Mouse (Mus musculus): ENCODE measurements around the gene Fgfr4. TPM values are rescaled to one million over a fixed set of nuclear protein-coding genes. Genes with fewer than 3 reads are reported as not detected.

Gene Fgfr4
- polyA plus RNA-seq, 1 experiment from 2014 or later, result 2.9 TPM

- no peak overlapping the region for H3K4me2 ChIP-seq (replicated peaks)
- no peaks in the 10 kb centered on the region for H3K9me3 ChIP-seq (replicated peaks)
- no peak for ATAC-seq (ENCODE audit: low FRiP score)
- no peak overlapping the region for H3K4me3 ChIP-seq
- H3K9ac ChIP-seq, result no peak overlapping the region
- H3K27me3 ChIP-seq, result no peaks in the 10 kb centered on the region
- H3K36me3 ChIP-seq, result no peaks in the 10 kb centered on the region
- H3K27ac ChIP-seq, result no peak overlapping the region
- peaks cover 2% of the 10 kb centered on the region; the same call in 1 of the 2 replicates for H3K4me1 ChIP-seq
- 89% methylated on average over 7 of the region's 11 CpGs for WGBS
Observed at GRCm38 (mm10) chr13:55204667-55205389, 52.4 kb downstream of the Fgfr4 start.

- Histone ChIP-seq H3K9me3 (replicated peaks) (no peaks in the 10 kb centered on the region), H3K9ac (no peak overlapping the region), H3K27ac (no peak overlapping the region), H3K27me3 (no peaks in the 10 kb centered on the region), H3K4me3 (no peak overlapping the region), H3K36me3 (no peaks in the 10 kb centered on the region), H3K4me2 (replicated peaks) (no peak overlapping the region), H3K4me1 (peaks cover 10% of the 10 kb centered on the region)
- no peak for ATAC-seq (ENCODE audit: low FRiP score)
- 92% methylated on average over 6 of the region's 6 CpGs for WGBS
Observed at GRCm38 (mm10) chr13:55205448-55206205, 53.2 kb downstream of the Fgfr4 start.

DNA sequence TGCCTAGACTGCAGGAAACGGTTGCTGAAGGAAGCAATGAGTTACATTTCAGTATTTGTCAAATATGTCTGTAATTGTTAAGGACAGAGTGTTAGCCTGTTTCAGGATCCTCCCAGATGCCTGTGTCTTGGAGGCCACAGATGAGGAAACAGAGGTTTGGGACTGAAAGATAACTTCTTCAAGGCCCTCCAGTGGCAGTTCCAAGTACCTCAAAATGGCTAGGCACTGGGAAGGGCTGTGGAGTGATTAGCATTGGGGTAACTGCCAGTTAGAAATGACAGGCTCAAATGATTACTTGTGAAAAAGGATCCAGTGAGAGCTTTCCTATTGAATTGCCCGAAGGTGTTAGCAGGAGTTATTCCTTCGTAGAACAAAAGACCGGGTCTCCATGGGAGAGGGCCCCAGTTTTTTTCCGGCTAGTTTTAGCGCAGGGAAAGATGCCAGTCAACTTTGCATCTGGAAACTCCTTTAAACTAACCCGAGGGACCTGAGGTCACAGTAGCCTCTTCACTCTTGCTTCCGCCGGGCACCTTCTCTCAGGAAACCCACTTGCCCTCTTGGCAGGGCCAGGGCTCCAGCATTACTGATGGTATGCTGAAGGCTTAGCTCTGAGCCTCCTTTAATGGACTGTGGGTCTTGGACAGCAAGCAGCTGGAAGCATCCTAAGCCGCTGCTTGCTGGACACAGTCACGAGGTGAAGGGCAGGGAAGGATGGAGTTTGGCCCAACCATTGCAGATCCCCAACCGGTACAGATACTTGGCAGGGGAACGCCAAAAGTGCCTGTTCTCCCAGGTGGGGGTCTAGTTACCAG is 56.6 kb downstream of the Fgfr4 start:
- H3K4me2 ChIP-seq (replicated peaks), result peak overlapping the region; percentile 80; the same call in 1 of the 2 replicates

GRCm38 (mm10) chr13:55209649-55210192 is 57.3 kb downstream of the Fgfr4 start, which contains the start of gene Nsd1:
Nsd1 (plus strand) TSS chr13:55209782.
- Histone ChIP-seq H3K36me3 (0 out of 2 replicates have a peak, but pooled peaks cover 11% of the 10 kb centered on the region), H3K9me3 (replicated peaks) (no peaks in the 10 kb centered on the region), H3K27ac (peak within 1 kb of the TSS; percentile 99), H3K4me2 (replicated peaks) (peak within 1 kb of the TSS; percentile 80), H3K27me3 (no peaks in the 10 kb centered on the region), H3K9ac (peak within 1 kb of the TSS; percentile 96), H3K4me1 (peaks cover 33% of the 10 kb centered on the region), H3K4me3 (peak within 1 kb of the TSS; percentile 85)
- WGBS, result 18% methylated on average over 31 of the region's 31 CpGs
- no peak; the same call in 1 of the 2 replicates for ATAC-seq (ENCODE audit: low FRiP score)

More for the DNA sequence above, 56.6 kb downstream of the Fgfr4 start:
- Histone ChIP-seq H3K27ac (0 out of 2 replicates have a peak overlapping the region, but pooled peaks have one; percentile 99), H3K4me3 (no peak overlapping the region), H3K9ac (no peak overlapping the region), H3K9me3 (replicated peaks) (no peaks in the 10 kb centered on the region), H3K4me1 (peaks cover 26% of the 10 kb centered on the region), H3K27me3 (no peaks in the 10 kb centered on the region), H3K36me3 (0 out of 2 replicates have a peak, but pooled peaks cover 5% of the 10 kb centered on the region)
- WGBS, result 69% methylated on average over 13 of the region's 13 CpGs
- ATAC-seq (ENCODE audit: low FRiP score), result no peak

GRCm38 (mm10) chr13:55210193-55210970 is 57.9 kb downstream of the Fgfr4 start:
- H3K4me3 ChIP-seq, result peak overlapping the region; percentile 85
- H3K27me3 ChIP-seq, result no peaks in the 10 kb centered on the region
- no peaks in the 10 kb centered on the region for H3K9me3 ChIP-seq (replicated peaks)
- peak; percentile 47 for ATAC-seq (ENCODE audit: low FRiP score)
- under 1% methylated on average over 54 of the region's 77 CpGs for WGBS
- peaks cover 35% of the 10 kb centered on the region for H3K4me1 ChIP-seq
- peak overlapping the region; percentile 99 for H3K27ac ChIP-seq
- peak overlapping the region; percentile 80 for H3K4me2 ChIP-seq (replicated peaks)
- H3K9ac ChIP-seq, result peak overlapping the region; percentile 96
- 0 out of 2 replicates have a peak, but pooled peaks cover 11% of the 10 kb centered on the region for H3K36me3 ChIP-seq

DNA sequence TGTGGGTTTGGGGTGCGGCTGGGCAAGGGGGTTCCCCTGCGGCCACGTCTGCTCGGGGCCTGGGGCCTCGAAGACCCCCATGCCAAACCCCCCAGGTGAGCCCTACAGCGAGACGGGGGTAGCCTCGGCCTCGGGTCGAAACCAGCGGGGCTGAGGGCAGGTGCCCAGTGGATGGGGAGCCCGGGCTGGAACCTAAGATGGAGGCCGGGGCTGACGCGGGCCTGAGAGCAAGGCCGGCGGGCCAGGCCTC is 58.5 kb downstream of the Fgfr4 start:
- no peaks in the 10 kb centered on the region for H3K27me3 ChIP-seq
- peaks cover 40% of the 10 kb centered on the region for H3K4me1 ChIP-seq
- H3K9ac ChIP-seq, result peak overlapping the region; percentile 96
- no peaks in the 10 kb centered on the region for H3K9me3 ChIP-seq (replicated peaks)
- peak overlapping the region; percentile 85 for H3K4me3 ChIP-seq
- H3K4me2 ChIP-seq (replicated peaks), result peak overlapping the region; percentile 80
- WGBS, result 1% methylated on average over 17 of the region's 17 CpGs
- H3K27ac ChIP-seq, result peak overlapping the region; percentile 99
- ATAC-seq (ENCODE audit: low FRiP score), result peak; percentile 74
- peaks cover 13% of the 10 kb centered on the region; the same call in 1 of the 2 replicates for H3K36me3 ChIP-seq

- Histone ChIP-seq H3K9ac (peak overlapping the region; percentile 96), H3K9me3 (replicated peaks) (no peaks in the 10 kb centered on the region), H3K4me3 (peak overlapping the region; percentile 85), H3K27me3 (no peaks in the 10 kb centered on the region), H3K36me3 (peaks cover 18% of the 10 kb centered on the region; the same call in 1 of the 2 replicates), H3K27ac (peak overlapping the region; percentile 99), H3K4me2 (replicated peaks) (peak overlapping the region; percentile 80), H3K4me1 (peaks cover 45% of the 10 kb centered on the region)
- 0% methylated on average over 26 of the region's 93 CpGs for WGBS
- peak; percentile 78 for ATAC-seq (ENCODE audit: low FRiP score)
Observed at GRCm38 (mm10) chr13:55211221-55212010, 59.0 kb downstream of the Fgfr4 start.

GRCm38 (mm10) chr13:55212011-55212360 is 59.5 kb downstream of the Fgfr4 start:
- peaks cover 48% of the 10 kb centered on the region for H3K4me1 ChIP-seq
- peak overlapping the region; percentile 85 for H3K4me3 ChIP-seq
- peak; percentile 49 for ATAC-seq (ENCODE audit: low FRiP score)
- peak overlapping the region; percentile 99 for H3K27ac ChIP-seq
- whole genome bisulfite sequencing, result 3% methylated on average over 8 of the region's 32 CpGs
- peaks cover 22% of the 10 kb centered on the region; the same call in 1 of the 2 replicates for H3K36me3 ChIP-seq
- H3K9me3 ChIP-seq (replicated peaks), result no peaks in the 10 kb centered on the region
- peak overlapping the region; percentile 80 for H3K4me2 ChIP-seq (replicated peaks)
- no peaks in the 10 kb centered on the region for H3K27me3 ChIP-seq
- peak overlapping the region; percentile 96 for H3K9ac ChIP-seq

GRCm38 (mm10) chr13:55212361-55213137 is 60.1 kb downstream of the Fgfr4 start:
- H3K9me3 ChIP-seq (replicated peaks), result no peaks in the 10 kb centered on the region
- peak overlapping the region; percentile 80 for H3K4me2 ChIP-seq (replicated peaks)
- WGBS, result under 1% methylated on average over 55 of the region's 58 CpGs
- peaks cover 27% of the 10 kb centered on the region for H3K36me3 ChIP-seq
- peak overlapping the region; percentile 99 for H3K27ac ChIP-seq
- no peaks in the 10 kb centered on the region for H3K27me3 ChIP-seq
- H3K9ac ChIP-seq, result peak overlapping the region; percentile 96
- ATAC-seq (ENCODE audit: low FRiP score), result peak; percentile 13; the same call in 1 of the 2 replicates
- peak overlapping the region; percentile 85 for H3K4me3 ChIP-seq
- H3K4me1 ChIP-seq, result peaks cover 48% of the 10 kb centered on the region

DNA sequence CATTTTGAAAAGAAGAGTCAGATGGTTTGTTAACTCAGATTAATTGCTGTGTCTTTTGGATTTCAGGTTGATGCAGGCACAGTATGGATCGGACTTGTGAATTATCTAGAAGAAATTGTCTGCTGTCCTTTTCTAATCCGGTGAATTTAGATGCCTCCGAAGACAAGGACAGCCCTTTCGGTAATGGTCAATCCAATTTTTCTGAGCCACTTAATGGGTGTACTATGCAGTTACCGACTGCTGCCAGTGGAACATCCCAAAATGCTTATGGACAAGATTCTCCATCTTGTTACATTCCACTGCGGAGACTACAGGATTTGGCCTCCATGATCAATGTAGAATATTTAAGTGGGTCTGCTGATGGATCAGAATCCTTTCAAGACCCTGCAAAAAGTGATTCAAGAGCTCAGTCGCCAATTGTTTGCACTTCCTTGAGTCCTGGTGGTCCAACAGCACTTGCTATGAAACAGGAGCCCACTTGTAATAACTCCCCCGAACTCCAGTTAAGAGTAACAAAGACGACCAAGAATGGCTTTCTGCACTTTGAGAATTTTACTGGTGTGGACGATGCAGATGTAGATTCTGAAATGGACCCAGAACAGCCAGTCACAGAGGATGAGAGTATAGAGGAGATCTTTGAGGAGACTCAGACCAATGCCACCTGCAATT is 60.8 kb downstream of the Fgfr4 start:
- 61% methylated on average over 10 of the region's 10 CpGs for WGBS
- peaks cover 35% of the 10 kb centered on the region for H3K36me3 ChIP-seq
- H3K4me1 ChIP-seq, result peaks cover 55% of the 10 kb centered on the region
- no peak for ATAC-seq (ENCODE audit: low FRiP score)
- H3K4me2 ChIP-seq (replicated peaks), result peak overlapping the region; percentile 80
- H3K4me3 ChIP-seq, result peak overlapping the region; percentile 85
- no peaks in the 10 kb centered on the region for H3K27me3 ChIP-seq
- H3K9ac ChIP-seq, result peak overlapping the region; percentile 96
- H3K9me3 ChIP-seq (replicated peaks), result no peaks in the 10 kb centered on the region
- peak overlapping the region; percentile 99 for H3K27ac ChIP-seq
